Mouse (Mus musculus) liver, embryonic 14.5 days (tissue): ENCODE results near the gene Dsp. TPM values are rescaled to one million over a fixed set of nuclear protein-coding genes. Genes with fewer than 3 reads are reported as not detected.
A peak's percentile ranks its signal among the peaks of the same experiment; 100 is the strongest.

Experiments used
- ATAC-seq: fragments of 200-750 bp; cut with Nextera tagmentation; 2 replicates; pipeline ENCODE4 v1.8.0; 2017; ENCODE audit warnings: moderate number of reproducible peaks, mild to moderate bottlenecking, moderate library complexity; ENCODE audit not compliant: insufficient read depth
- DNase-seq, 3 experiments: peaks; one replicate each; pipeline ENCODE4 v3.0.0-alpha.2; 2012 to 2013; ENCODE audit warnings: low read depth in 3 of 3, low spot score in 3 of 3
- H3K27ac ChIP-seq: fragments of 300-500 bp; sonication (generic); 2 replicates; pipeline ENCODE4 v1.5.1; 2014; ENCODE audit warnings: moderate library complexity, mild to moderate bottlenecking, control low read depth, inconsistent platforms
- H3K27me3 ChIP-seq: fragments of 300-500 bp; sonication (generic); 2 replicates; pipeline ENCODE4 v1.6.1; 2014; ENCODE audit warnings: mild to moderate bottlenecking, low read length, moderate library complexity; ENCODE audit not compliant: control insufficient read depth, insufficient read depth
- H3K36me3 ChIP-seq: fragments of 300-500 bp; sonication (generic); replicated peaks from 2 replicates; pipeline ENCODE4 v1.6.1; 2014; ENCODE audit warnings: low read depth; ENCODE audit not compliant: control insufficient read depth, insufficient read depth
- H3K4me1 ChIP-seq, 2 experiments: fragments of 200-500 bp in 1 of 2; fragments of 300-500 bp in 1 of 2; sonication (generic) in 1 of 2; replicated peaks; 2 replicates each; pipeline ENCODE4 v1.6.1; 2012 to 2014; ENCODE audit warnings: antibody characterized with exemption in 1 of 2, inconsistent platforms in 1 of 2, low read length in 1 of 2; ENCODE audit not compliant: control insufficient read depth in 2 of 2, insufficient read depth in 2 of 2
- H3K4me2 ChIP-seq: fragments of 300-500 bp; sonication (generic); 2 replicates; pipeline ENCODE4 v1.6.1; 2014; ENCODE audit warnings: low read depth, mild to moderate bottlenecking, control low read depth, moderate library complexity
- H3K4me3 ChIP-seq, 2 experiments: fragments of 200-500 bp in 1 of 2; fragments of 300-500 bp in 1 of 2; sonication (generic) in 1 of 2; 2 replicates each; pipeline ENCODE4 v1.5.1; 2012 to 2014; ENCODE audit warnings: low read depth in 2 of 2, low read length in 2 of 2, mild to moderate bottlenecking in 2 of 2, control low read depth in 1 of 2, inconsistent platforms in 1 of 2, moderate library complexity in 1 of 2; ENCODE audit not compliant: insufficient read depth in 1 of 2
- H3K9ac ChIP-seq: fragments of 300-500 bp; sonication (generic); replicated peaks from 2 replicates; pipeline ENCODE4 v1.6.1; 2014; ENCODE audit warnings: mild to moderate bottlenecking, control low read depth, moderate library complexity
- H3K9me3 ChIP-seq: fragments of 300-500 bp; sonication (generic); 2 replicates; pipeline ENCODE4 v1.6.1; 2016; ENCODE audit warnings: low read length, mixed read lengths; ENCODE audit not compliant: control insufficient read depth
- CTCF ChIP-seq: IDR thresholded peaks from 2 replicates; pipeline ENCODE4 v1.5.1; 2016; ENCODE audit warnings: antibody characterized with exemption, low read depth, control low read depth
- EP300 ChIP-seq: IDR thresholded peaks from 2 replicates; pipeline ENCODE4 v1.6.1; 2016; ENCODE audit warnings: antibody characterized with exemption, low read depth
- WGBS: fragments of 180-500 bp; shearing (Covaris S2); extraction: QIAGEN DNeasy Blood & Tissue Kit; methylation state at CpG from one replicate; pipeline ENCODE4 v1.1.7; 2014; ENCODE audit not compliant: insufficient replicate concordance; 5-methylcytosine and 5-hydroxymethylcytosine counted together
- polyA plus RNA-seq, 2 experiments: library from polyadenylated mRNA; depleted of rRNA in 1 of 2; stranded (reverse) in 1 of 2; unstranded in 1 of 2; fragments of >200 nt; fragmentation: Nextera tagmentation in 1 of 2; extraction: Ambion mirVana in 1 of 2; gene quantifications; 2 replicates each; pipeline versions ENCODE4 v1.2.1 to v1.2.3; 2012 to 2014

The Dsp gene
- polyA plus RNA-seq, 2 experiments, result 1.8 to 2.0 TPM

DNA sequence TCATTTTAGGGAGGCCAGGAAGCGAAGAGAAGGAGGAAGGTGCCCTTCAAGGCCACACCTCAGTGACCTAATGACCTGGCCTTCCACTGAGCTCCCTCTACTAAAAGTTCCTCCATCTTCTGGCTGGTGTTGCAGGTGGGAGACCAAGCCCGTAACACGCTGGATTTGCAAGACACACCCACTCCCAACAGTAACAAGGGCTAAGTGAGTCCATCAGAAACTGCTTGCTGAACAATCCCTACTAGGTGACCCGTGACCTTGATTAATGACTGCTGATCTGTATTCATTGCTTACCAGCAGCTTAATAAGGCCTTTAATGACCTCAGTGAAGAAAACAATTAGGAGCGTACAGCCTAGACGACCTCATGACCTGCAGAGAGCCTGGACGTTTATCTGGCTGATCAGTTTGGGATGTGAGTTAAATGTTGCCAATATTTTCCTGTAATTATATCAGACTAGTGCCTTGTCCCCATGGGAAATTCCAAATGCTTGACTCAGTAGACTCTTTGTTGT, 18.0 kb upstream of the Dsp start:
- Histone ChIP-seq H3K4me3 (no peak overlapping the region), H3K27ac (no peak overlapping the region), H3K9ac (no peak overlapping the region), H3K4me1 (0 out of 4 replicates have a peak, but pooled peaks cover 0 to 2% of the 10 kb centered on the region in 2 experiments), H3K4me2 (no peak overlapping the region), H3K9me3 (no peaks in the 10 kb centered on the region), H3K27me3 (no peaks in the 10 kb centered on the region), H3K36me3 (no peaks in the 10 kb centered on the region)
- DNase-seq, result no peak
- WGBS, result 62% methylated on average over 7 of the region's 7 CpGs
- no peak for ATAC-seq
- TF ChIP-seq CTCF, result no peak

DNA sequence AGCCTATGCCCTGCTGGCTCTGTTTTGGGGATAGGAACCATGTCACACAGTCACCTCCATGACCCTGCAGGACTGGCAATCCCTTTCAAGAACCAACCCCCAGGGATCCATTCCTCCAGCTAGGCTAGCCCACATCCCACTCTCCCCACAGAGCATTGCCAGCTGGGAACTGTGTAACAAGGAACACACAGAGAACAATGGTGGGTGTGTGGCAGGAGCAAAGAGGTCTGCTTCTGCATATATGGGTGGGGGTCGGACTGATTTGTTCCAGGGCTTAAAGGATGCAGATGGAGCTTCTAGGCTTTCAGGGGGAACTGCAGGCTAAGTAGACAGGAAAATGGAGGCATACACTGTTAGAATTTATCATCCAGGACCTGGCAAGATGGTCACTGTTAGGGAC, 10.6 kb upstream of the Dsp start:
- Histone ChIP-seq H3K4me2 (no peak overlapping the region), H3K36me3 (no peaks in the 10 kb centered on the region), H3K4me1 (no peaks in the 10 kb centered on the region), H3K9ac (no peak overlapping the region), H3K4me3 (no peak overlapping the region), H3K9me3 (no peaks in the 10 kb centered on the region), H3K27me3 (no peaks in the 10 kb centered on the region; the same call in 1 of the 2 replicates), H3K27ac (no peak overlapping the region)
- no peak for DNase-seq
- no peak for TF ChIP-seq CTCF
- no peak for TF ChIP-seq EP300
- 38% methylated on average over 1 of the region's 1 CpGs for WGBS
- no peak for ATAC-seq

- Histone ChIP-seq H3K4me3 (no peak overlapping the region), H3K27ac (no peak overlapping the region), H3K9ac (no peak overlapping the region), H3K4me1 (no peaks in the 10 kb centered on the region), H3K4me2 (peak overlapping the region; percentile 33), H3K36me3 (no peaks in the 10 kb centered on the region), H3K9me3 (no peaks in the 10 kb centered on the region), H3K27me3 (peaks cover 14% of the 10 kb centered on the region)
- WGBS, result 11% methylated on average over 20 of the region's 20 CpGs
- ATAC-seq (no peak), DNase-seq (no peak)
- TF ChIP-seq CTCF (no peak), EP300 (no peak)
Measured at GRCm38 (mm10) chr13:38144962-38145713, 6.0 kb upstream of the Dsp start.

DNA sequence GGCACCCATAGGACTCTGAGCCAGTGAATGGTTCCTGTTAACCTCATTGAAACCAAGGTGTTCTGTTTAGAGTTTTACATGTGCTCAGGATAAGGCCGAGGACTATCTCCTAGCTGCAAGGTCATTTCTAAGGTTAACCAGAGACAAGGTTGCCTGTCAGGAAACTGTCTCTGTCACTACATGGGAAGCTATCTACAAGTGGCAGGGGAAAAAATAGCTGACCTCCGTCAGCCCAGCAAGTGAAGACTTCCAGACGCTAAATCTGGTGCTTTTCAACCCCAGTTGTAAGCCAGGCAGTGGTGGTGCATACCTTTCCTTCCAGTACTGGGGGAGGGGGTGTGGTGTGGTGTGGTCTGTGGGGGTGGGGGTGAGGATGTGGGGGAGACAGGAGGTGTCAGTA, 2.7 kb upstream of the Dsp start:
- no peak overlapping the region for H3K27ac ChIP-seq
- H3K36me3 ChIP-seq, result no peaks in the 10 kb centered on the region
- no peaks in the 10 kb centered on the region for H3K9me3 ChIP-seq
- no peak overlapping the region for H3K4me3 ChIP-seq
- H3K9ac ChIP-seq, result no peak overlapping the region
- H3K27me3 ChIP-seq, result peaks cover 46% of the 10 kb centered on the region
- no peak overlapping the region for H3K4me2 ChIP-seq
- ATAC-seq (no peak), DNase-seq (no peak)
- no peaks in the 10 kb centered on the region for H3K4me1 ChIP-seq
- TF ChIP-seq EP300 (no peak), CTCF (no peak)
- 23% methylated on average over 3 of the region's 3 CpGs for WGBS

DNA sequence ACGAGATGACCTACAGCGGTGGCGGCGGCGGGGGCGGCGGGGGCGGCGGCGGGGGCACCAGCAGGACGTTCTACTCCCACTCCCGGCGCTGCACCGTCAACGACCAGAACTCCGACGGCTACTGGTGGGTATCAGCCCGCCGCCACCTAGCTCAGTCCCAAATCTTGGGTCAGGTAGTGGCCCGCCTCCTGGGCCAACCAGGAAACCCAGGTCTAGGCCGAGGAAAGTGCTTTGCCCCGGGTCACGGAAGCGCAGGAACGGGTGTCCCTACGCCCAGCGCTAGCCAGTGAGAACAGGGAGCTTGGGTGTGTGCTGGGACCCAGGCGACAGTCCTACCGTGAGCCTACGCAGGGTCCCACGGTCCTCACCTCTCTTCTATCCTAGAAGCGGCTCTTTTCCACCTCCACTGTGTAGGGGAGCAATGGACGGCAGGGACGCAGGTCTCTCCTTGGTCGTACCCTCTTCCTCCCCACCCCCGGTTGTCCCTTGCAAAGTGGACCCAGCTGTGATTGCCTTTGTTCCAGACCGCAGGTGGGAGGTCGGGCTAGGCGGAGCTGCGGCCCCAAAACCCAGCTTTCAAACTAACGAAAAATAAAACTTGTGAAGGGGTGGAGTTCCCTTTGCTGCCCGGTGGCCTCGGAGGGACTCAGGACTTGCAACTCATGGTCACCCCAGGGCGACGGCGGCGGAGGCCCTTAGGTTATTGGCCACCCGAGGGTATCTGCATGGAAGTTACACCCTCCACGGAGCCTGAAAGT, 756 bp downstream of the Dsp start:
- Histone ChIP-seq H3K9ac (no peak overlapping the region; the same call in 1 of the 2 replicates), H3K4me2 (peak overlapping the region; percentile 52), H3K9me3 (no peaks in the 10 kb centered on the region), H3K4me3 (peak overlapping the region; percentile 29 to 50), H3K27ac (no peak overlapping the region), H3K36me3 (no peaks in the 10 kb centered on the region), H3K27me3 (peaks cover 52% of the 10 kb centered on the region), H3K4me1 (peaks cover 0 to 5% of the 10 kb centered on the region in 2 experiments; a peak in 1 of 4 replicates)
- under 1% methylated on average over 49 of the region's 49 CpGs for WGBS
- TF ChIP-seq CTCF (no peak), EP300 (no peak)
- ATAC-seq (no peak), DNase-seq (no peak)
